8 mouse cellular contexts compared by ENCODE assay signal in the genomic region with DNA sequence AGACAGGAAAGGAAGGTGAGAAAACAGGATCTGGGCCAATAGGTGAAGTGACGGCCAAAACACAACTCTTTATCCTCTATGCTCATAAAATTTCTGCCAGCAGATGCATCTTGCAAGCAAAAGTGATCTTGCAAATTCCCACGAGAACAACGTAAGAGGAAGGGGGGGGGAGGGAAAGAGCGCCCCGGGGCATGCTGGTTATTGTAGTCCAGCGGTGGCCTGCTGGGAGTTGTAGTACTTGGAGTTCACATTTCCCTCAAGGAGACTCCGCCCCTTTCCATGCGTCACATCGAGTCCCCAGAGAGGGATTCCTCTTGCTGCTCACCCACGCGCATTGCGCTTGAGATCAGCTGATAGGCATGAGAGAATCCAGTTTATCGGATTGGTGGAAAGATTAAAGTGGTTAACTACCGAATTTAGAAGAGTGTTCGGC. TPM values are rescaled to one million over a fixed set of nuclear protein-coding genes. Genes with fewer than 3 reads are reported as not detected.
A peak's percentile ranks its signal among the peaks of the same experiment; 100 is the strongest.
DNase-seq lines count a peak whose midpoint lies in the region; ATAC-seq lines count a peak whose summit lies in the region.

No protein-coding gene starts in this region.

- peak; percentile 100 for DNase-seq in adipocyte (ENCODE audit: low spot score)
- peak; percentile 99 for DNase-seq in embryo, embryonic 10 days (ENCODE audit: low spot score)
- DNase-seq in gastrocnemius, postnatal 10 days: peak; percentile 91
- DNase-seq in induced T-regulatory cell, adult 2 months (ENCODE audit: low read depth): peak; percentile 100
- peak; percentile 98 for DNase-seq in left cerebral cortex, adult 9 months (ENCODE audit: low spot score in 2 of 2)
- DNase-seq in right cerebral cortex, postnatal 14 days: peak; percentile 95
- peak; percentile 88 to 94 for DNase-seq in urinary bladder, postnatal 36 days (ENCODE audit: low spot score in 2 of 2)

- peak; percentile 85 for ATAC-seq in megakaryocyte progenitor cell, adult 5-6 weeks (replicated peaks; ENCODE audit: poor library complexity)

RNA-seq across cellular contexts. Expression of a gene that starts 2.5 kb away (rescaled TPM):
- 100 to 1,000 TPM; 179 to 199 TPM for total RNA-seq in gastrocnemius, postnatal 10 days (2021)
- 102 and 116 TPM in 2 replicates for total RNA-seq in megakaryocyte progenitor cell, adult 5-6 weeks (2015)
- 51.7 and 56.5 TPM in 2 replicates for total RNA-seq in megakaryocyte progenitor cell, adult 5-6 weeks (2017)

RNA-seq across cellular contexts. Expression of a gene that starts 26.9 kb away (rescaled TPM):
- total RNA-seq in gastrocnemius, postnatal 10 days (2021): 10 to 100 TPM; 10.6 to 15.8 TPM
- total RNA-seq in megakaryocyte progenitor cell, adult 5-6 weeks (2015): 3.7 TPM in 1 of 2 replicates, not detected in the other
- not detected in 2 replicates for total RNA-seq in megakaryocyte progenitor cell, adult 5-6 weeks (2017)

RNA-seq across cellular contexts. Expression of a gene that starts 54.4 kb away (rescaled TPM):
- 10 to 100 TPM; 28.0 to 64.3 TPM for total RNA-seq in gastrocnemius, postnatal 10 days (2021)
- total RNA-seq in megakaryocyte progenitor cell, adult 5-6 weeks (2015): 19.6 and 22.4 TPM in 2 replicates
- 15.6 and 16.3 TPM in 2 replicates for total RNA-seq in megakaryocyte progenitor cell, adult 5-6 weeks (2017)

RNA-seq across cellular contexts. Expression of a gene that starts 55.3 kb away (rescaled TPM):
- total RNA-seq in gastrocnemius, postnatal 10 days (2021): 10 to 100 TPM; 20.4 to 22.6 TPM
- total RNA-seq in megakaryocyte progenitor cell, adult 5-6 weeks (2015): 15.5 and 18.0 TPM in 2 replicates
- 18.4 and 20.0 TPM in 2 replicates for total RNA-seq in megakaryocyte progenitor cell, adult 5-6 weeks (2017)

Comparison
In these comparisons a context has a peak if more than half of its experiments do, and no peak if none do; other contexts are left out.
1. Peak in every context shown above with its lines: DNase-seq and ATAC-seq.